Mouse (Mus musculus): ENCODE results near the gene Kdm2a.

GRCm38 (mm10) chr19:4291161-4291560 lies 106.9 kb downstream of the Kdm2a start:
- no peak for TF ChIP-seq USF1 (IDR thresholded peaks at IDR 0.05; ENCODE audit: low read depth)
- TF ChIP-seq POLR2A (IDR thresholded peaks at IDR 0.05; ENCODE audit: insufficient read length, low read depth): no peak
- TF ChIP-seq E2F4 (IDR thresholded peaks at IDR 0.05; ENCODE audit: insufficient read depth): no peak
- TF ChIP-seq POLR2AphosphoS2 (IDR thresholded peaks at IDR 0.05; ENCODE audit: insufficient read length, low read depth): no peak
- no peak for TF ChIP-seq MAX (IDR thresholded peaks at IDR 0.05; ENCODE audit: low read depth)
- TF ChIP-seq MYOG (IDR thresholded peaks at IDR 0.05; ENCODE audit: control insufficient read depth in 1 of 3, insufficient read depth in 1 of 3, insufficient read length in 2 of 3, low read depth in 2 of 3): no peak
- TF ChIP-seq SRF (IDR thresholded peaks at IDR 0.05; ENCODE audit: control insufficient read depth, insufficient read length, low read depth): no peak

Data from myocyte (in vitro differentiated cells).